Mouse (Mus musculus) gastrocnemius, postnatal 4 days (tissue): Measurements from ENCODE around the gene Nudt5. TPM values are rescaled to one million over a fixed set of nuclear protein-coding genes. Genes with fewer than 3 reads are reported as not detected.
A peak's percentile ranks its signal among the peaks of the same experiment; 100 is the strongest.

Experiments
- DNase-seq, 2 experiments: peaks; one replicate each; pipeline ENCODE4 v3.0.0; 2021 to 2022; ENCODE audit warnings: low spot score in 2 of 2, mixed read lengths in 2 of 2
- total RNA-seq, 2 experiments: library from RNA; stranded (reverse); gene quantifications; 2 replicates each; pipeline ENCODE4 v1.2.3; 2021

Gene Nudt5
- total RNA-seq, 2 experiments from 2014 or later, result 17.9 to 18.0 TPM

DNA sequence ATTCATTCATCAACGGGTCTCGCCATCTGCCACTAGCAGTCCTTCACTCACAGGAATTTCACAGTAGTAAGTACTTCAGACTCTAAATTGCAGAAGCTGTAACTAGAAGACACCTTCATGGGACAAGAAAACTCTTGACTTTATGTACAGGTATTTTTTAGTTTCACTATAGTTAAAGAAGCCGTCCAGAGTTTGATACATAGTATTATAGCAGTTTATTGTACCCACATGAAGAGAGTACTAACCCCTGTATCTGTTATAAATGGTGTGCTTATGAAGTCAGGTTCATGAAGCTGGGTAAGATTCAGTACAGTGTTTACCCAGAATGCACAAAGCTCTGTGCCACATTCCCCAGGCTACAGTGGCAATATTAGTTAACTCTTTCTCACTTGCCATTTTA lies 18.0 kb downstream of the Nudt5 start, which contains the start of gene Gm13199:
Gene Gm13199 (minus strand): TSS at position 101 of the 400 bp plus-strand sequence.
- no peak for DNase-seq

DNA sequence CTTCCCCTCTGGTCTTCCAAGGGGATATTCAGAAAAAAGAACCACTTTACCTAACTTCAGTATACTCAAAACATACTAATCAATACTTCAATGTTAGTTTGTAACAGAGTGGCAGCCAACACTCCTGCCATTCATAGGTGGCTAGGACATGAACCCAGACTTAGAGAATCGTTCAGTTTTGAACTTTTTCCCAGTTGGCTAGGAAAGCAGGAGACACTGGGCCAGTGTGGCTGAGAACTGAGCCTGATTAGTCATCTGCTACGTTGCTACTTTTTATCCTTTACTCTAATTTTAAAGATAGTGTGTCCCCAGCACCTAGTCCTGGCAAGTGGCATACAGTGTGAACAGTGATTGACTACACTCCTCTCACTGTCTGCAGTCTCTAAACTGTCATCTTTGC lies 22.9 kb downstream of the Nudt5 start:
- no peak for DNase-seq

DNA sequence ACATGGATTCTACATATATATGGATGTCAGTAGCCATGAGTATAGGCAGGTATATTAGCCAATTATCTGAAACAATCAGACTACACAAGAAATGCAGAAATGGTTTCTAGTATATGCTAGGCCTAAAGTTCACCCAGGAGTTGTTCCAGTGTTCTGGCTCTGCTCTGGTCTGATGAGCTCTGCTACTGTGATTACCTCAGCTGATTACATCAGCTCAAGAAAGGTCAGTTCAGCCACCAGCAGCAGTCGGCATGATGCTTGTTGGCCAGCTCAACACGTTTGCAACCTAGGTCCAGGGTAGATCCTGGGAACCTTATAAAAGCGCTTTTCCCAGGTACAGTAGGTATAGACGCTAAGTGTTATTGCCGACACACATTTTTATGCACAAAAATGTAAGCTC lies 24.9 kb downstream of the Nudt5 start:
- DNase-seq, result no peak

DNA sequence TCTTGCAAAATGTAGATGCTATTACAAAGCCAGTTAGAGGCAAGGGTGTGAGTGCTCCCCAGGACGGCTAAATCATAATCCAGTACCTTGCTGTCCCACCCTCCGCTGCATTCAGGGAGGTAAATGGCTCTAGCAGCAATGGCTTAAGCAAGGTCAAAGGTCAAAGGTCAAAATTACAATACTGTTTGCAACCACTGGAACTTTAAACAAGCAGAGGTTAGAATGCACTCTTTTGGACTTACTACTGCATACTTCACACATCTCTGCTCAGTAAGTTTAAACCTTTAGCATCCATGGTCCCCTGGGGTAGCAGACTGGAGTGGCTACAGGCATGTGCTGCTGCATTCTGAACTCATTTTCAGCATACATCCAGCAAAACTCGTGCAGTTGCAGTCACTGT lies 32.6 kb downstream of the Nudt5 start:
- DNase-seq, result no peak

DNA sequence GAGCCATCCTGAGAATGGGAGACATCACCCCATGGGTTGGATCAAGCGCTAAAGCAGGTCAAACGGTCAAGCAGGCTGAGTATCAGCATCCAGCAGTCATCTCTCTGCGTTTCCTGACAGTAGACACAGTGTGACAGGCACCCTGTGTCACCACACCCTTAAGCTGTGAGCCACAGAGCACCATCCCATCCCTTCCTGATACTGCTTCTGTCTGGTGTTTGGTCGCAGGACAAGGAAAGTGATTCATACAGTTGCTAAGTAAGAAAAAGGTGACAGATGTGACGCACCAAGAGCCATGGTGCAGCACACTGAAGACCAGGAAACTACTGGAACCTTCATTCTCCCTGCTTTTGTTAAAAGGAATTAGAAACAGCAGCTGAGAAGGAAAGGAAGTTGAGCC lies 44.0 kb downstream of the Nudt5 start:
- DNase-seq, result no peak

DNA sequence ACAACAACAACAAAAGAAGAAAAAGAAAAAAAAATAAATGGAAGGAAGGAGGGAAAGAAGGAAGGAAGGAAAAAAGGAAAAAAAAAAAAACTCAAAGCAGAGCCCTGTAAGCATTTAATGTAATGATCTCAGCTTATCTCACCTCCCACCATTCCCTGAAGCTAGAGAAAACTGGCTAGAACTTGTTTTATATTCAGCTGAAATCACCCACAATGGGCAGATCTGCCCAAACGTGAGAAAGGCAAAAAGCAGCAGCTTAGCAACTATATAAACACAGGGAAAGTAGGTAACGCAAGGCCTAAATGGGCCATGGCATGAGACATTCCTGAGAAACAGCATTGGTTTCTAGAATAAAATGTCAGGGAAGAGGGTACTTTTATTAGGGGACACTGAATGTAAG lies 44.6 kb downstream of the Nudt5 start:
- DNase-seq, result no peak

DNA sequence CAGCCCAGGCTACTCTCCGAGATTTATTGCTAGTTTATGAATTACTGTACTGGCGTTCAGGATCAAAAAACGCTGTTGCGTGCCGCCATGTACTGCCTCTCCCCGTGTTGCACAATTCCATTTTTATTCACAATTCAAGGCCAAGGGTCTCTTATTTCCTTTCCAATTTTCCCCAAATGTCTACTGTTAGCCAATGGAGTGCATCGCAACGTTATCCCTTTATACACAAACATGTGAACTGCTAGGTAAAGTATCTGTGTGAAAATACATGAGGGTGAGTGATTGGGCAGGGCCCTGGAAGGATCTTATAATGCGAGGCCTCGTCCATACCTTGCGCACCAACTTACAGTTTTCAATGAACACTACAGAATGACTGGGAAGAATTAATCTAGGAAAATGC lies 49.5 kb downstream of the Nudt5 start:
- no peak for DNase-seq

DNA sequence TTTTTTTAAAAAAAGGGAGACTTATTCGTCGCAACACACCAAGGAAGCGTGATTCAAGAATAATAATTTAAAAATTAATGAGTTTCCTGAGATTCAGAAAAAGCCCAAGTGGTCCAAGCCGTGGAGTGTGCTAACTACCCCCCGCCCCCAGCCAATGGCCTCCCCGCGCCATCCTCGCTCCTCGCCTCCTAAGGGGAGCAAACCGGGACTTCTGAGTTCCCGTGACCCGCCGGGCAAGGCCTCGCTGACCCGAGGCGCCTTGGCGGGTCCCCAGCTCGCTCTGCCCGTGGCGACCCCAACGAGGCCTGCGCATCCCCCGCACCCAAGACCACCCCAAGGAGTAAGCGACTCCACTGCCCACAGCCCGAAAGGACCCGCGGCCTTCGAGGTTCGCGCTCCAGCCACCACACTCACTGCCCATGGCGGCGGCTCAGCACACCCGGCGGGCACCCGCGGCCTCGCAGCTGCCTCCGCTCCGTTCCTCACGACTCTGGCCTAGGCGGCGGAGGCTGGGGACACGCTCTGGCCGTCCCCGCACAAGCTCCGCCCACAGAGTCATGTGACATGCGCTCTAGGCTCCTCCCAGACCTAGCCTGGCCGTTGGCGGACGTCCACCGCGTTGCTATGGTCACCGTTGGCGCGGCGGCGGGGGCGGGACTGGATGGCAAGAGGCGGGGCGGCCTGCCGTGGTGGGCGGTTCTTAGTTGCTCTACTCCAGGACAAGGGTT lies 50.2 kb downstream of the Nudt5 start, which contains the start of gene Sec61a2:
Gene Sec61a2 (minus strand): TSS at position 590 of the 728 bp plus-strand sequence.
- peak; percentile 100 for DNase-seq

- no peak for DNase-seq
Measured at GRCm38 (mm10) chr2:5900145-5900544, 55.3 kb downstream of the Nudt5 start.

DNA sequence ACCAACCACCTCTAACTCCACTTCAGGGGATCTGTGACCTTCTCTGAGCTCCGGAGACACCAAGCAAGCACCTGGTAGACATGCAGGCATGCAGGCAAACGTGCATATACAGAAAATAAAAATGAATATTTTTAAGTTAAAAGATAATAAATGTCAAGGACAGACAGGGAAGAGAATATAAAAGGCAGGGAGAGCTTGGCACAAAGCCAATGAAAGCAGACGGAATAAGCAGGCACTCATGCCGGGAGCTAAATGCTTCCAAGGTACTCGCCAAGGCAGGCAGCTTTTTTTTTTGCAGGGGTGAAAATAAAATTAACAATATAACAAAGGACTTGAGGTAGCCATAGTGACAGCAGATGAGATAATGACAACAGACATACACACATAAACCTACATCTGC lies 61.3 kb downstream of the Nudt5 start:
- DNase-seq, result no peak

GRCm38 (mm10) chr2:5906625-5907024 lies 61.8 kb downstream of the Nudt5 start:
- peak in 1 of 2 experiments; percentile 19 for DNase-seq

DNA sequence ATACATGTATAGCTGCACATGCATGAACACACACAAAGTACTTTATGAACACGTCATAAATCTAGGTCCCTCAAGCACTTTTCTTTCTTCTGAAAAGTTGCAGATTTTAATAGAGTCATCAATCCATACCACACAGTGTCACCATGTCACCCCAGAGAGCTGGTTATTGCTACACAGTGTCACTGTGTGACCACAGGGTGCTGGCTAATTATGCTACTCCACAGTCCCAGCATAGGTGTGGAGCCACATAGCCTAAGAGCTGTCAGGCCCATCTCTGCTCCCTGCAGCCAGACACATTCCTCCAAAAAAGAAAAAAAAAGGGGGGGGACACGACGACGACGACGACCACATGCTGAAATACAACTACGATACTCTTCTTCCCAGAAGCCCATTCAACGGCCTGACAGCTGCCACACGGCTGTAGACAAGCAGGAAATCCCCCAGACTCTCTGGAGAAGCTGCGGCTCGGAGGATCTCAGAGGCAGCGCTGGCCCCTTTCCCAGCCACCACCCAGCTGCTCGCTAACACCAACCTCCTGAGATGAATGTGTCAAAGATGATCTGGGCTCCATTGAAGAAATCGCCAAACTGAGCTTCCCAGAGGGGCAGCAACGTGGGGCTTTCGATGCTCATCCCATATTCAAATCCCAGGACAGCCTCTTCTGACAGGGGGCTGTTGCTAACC lies 66.6 kb downstream of the Nudt5 start:
- DNase-seq, result no peak

Other genes starting within 250 kb of the Nudt5 start
- 1 to 10 TPM; 6.4 to 8.2 TPM for gene Camk1d, start 130.5 kb upstream of the Nudt5 start, total RNA-seq
- gene Cdc123, start 145 bp downstream of the Nudt5 start, total RNA-seq, result 100 to 1,000 TPM; 103 to 122 TPM
- gene Gm13199, start 17.9 kb downstream of the Nudt5 start, total RNA-seq, result under 1 TPM in 1 of 2 experiments, not detected in 1; 0.66 TPM
- 10 to 100 TPM; 43.7 to 48.9 TPM for gene Sec61a2, start 50.4 kb downstream of the Nudt5 start, total RNA-seq
- 1 to 10 TPM; 1.8 to 2.1 TPM for gene Dhtkd1, start 97.8 kb downstream of the Nudt5 start, total RNA-seq
- gene Upf2, start 106.5 kb downstream of the Nudt5 start, total RNA-seq, result 10 to 100 TPM; 17.2 to 20.3 TPM